Mouse (Mus musculus) T-helper 2 cell (primary cell): Measurements from ENCODE around the gene Tnnc2.

ENCODE experiments used
- in situ Hi-C: fragments of 300-600 bp; cut with MboI, MseI; formaldehyde crosslinking; loops from one replicate; pipeline ENCODE4 v1.15.1; 2025; ENCODE audit warnings: high pct_unique_total_duplicates

Gene Tnnc2

GRCm38 (mm10) chr2:164779481-164780086, at the start of gene Tnnc2:
Tnnc2 (minus strand) TSS chr2:164779967.
- in situ Hi-C loops, result no loop called here

DNA sequence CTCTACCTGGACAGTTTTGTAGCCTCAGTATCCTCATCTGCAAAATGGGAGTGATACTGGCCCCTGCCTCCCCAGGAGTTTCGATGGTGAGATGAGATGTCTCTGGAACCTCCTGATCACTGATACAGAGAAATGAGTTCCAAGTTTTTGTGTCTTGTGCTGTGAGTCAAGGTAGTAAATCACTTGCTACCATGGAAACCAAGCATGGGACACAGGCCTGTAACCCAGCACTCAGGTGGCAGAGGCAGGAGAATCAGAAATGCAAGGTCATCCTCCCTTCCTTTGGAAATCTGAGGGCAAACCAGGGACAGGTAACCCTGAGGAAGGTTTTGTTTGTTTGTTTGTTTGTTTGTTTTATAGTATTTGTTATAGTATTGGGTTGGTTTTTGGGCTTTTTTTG, 49.3 kb upstream of the Tnnc2 start:
- in situ Hi-C loops, result no loop called here

- in situ Hi-C loops, result no loop called here
Observed at GRCm38 (mm10) chr2:164828437-164828836, 48.7 kb upstream of the Tnnc2 start, which contains the start of gene Spata25. Spata25 (minus strand) TSS chr2:164828537.

GRCm38 (mm10) chr2:164827146-164827850, 47.5 kb upstream of the Tnnc2 start:
- in situ Hi-C loops, result no loop called here

- in situ Hi-C loops, result no loop called here
Observed at GRCm38 (mm10) chr2:164825521-164825920, 45.8 kb upstream of the Tnnc2 start.

GRCm38 (mm10) chr2:164823969-164824368, 44.2 kb upstream of the Tnnc2 start:
- in situ Hi-C loops, result no loop called here

DNA sequence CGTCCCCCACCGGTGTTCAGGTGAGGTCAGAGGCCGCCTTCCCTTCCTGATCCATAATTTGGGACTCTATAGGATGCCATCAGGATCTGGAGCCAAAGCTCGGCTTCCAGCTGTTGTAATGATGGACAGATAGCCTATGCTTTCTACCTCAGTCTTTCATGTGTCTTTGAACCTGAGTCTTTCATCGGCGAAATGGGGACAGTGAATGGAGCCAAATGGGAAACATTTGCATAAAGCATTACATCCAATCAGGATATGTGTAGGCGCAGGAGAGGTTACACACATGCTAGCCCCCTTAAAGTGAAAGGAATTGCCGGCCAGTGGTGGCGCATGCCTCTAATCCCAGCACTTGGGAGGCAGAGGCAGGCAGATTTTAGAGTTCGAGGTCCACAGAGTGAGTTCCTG, 43.4 kb upstream of the Tnnc2 start:
- in situ Hi-C loops, result no loop called here

DNA sequence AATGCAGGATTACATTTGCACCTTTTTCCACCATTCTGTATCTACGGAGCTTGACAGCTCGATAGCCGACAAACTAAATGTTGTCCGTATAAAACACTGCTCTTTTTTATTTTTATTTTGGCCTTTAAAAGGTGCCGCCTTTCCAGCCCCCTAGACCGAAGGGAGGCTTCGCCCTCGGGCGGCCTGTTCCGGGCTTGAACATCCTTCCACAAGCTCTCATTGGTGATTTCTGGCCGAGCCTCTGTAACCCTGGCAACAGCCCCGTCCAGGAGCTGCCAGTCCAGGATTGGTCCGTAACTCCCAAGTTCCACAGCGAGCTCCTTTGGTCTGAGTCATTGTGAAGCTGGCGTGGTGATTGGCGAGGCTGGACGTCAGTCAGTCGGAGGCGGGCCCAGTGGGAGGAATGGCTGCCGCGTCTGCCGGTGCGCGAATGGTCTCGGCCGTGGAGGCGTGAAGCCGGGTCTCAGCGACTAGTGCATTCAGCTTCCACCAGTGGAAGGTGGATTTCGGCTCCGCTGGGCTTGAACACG, 42.9 kb upstream of the Tnnc2 start, which contains the start of gene Zswim1:
Zswim1 (plus strand) TSS at position 51 of the 530 bp plus-strand sequence.
- in situ Hi-C loops, result no loop called here

DNA sequence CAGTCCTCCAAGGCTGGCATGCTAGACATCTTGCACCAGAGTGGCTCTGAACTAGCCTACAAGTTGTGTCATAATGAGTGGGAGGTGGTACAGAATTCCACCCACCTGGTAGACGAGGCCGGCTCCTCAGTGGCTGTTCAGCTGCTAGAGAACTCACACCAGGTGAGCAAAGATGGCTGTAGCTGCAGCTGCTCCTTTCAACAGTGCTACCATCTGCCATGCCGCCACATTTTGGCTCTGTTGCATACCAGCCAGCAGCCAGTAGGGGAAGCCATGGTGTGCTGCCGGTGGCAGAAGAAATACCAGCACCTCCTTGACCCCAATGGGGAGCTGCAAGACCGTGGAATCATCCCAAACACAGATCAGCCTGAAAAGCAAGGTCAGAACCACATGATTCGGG, 41.3 kb upstream of the Tnnc2 start:
- in situ Hi-C loops, result no loop called here

DNA sequence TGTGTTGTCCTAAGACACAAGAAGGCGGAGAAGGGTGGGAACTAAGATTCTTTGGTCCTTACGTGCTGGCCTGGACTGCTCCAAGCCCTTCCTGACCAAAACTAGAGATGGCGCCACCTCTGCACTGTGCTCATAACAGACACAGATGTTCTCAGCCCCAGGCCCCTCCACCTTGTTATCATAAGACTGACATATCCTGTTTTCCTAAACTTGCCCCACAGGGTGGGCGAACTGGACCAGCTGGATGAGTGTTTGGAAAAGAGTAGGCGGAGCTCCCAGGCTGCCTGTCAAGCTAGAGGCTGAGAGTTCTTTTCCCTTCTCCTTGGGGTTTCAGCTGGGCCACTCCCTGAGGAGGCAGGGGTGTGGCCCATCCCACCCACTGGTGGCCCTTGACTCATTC, 37.9 kb upstream of the Tnnc2 start:
- in situ Hi-C loops, result no loop called here

- in situ Hi-C loops, result no loop called here
Observed at GRCm38 (mm10) chr2:164817206-164817605, 37.4 kb upstream of the Tnnc2 start.

DNA sequence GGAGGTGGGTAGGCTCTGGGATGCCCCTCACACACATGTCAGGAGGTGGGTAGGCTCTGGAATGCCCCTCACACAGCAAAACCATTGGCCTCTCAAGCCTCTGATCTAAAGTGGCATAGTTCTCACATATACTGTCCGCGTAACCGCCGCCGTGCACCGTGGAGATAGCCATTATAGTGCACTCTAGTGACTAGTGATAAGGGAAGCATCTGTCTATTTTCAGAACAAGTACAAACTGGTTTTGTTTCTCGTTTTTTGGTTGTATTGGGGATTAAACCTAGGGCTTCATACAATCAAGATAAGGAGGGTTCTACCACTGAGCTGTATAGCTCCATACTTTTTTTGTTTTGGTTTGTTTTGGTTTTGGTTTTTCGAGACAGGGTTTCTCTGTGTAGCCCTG, 36.1 kb upstream of the Tnnc2 start:
- in situ Hi-C loops, result no loop called here

GRCm38 (mm10) chr2:164815348-164815747, 35.6 kb upstream of the Tnnc2 start:
- in situ Hi-C loops, result no loop called here

DNA sequence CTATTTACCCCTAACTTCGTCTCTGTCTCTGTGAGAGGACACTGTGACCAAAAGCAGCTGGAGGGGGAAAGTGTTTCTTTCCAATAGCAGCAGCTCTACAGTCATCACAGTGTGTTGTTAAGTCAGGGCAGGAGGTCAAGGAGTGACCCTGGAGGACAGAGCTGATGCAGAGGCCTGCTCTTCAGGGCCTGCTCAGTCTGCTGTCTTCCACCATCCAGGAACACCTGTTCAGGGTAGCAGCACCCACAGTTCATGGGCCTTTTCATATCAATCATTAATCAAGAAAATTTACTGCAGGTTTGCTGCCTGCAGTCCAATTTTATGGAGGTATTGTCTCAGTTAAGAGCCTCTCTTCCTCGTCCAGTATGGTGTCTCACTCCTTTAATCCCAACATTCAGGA, 33.8 kb upstream of the Tnnc2 start:
- in situ Hi-C loops, result no loop called here

- in situ Hi-C loops, result no loop called here
Observed at GRCm38 (mm10) chr2:164806614-164807013, 26.8 kb upstream of the Tnnc2 start.

- in situ Hi-C loops, result no loop called here
Observed at GRCm38 (mm10) chr2:164805332-164805718, 25.6 kb upstream of the Tnnc2 start.

DNA sequence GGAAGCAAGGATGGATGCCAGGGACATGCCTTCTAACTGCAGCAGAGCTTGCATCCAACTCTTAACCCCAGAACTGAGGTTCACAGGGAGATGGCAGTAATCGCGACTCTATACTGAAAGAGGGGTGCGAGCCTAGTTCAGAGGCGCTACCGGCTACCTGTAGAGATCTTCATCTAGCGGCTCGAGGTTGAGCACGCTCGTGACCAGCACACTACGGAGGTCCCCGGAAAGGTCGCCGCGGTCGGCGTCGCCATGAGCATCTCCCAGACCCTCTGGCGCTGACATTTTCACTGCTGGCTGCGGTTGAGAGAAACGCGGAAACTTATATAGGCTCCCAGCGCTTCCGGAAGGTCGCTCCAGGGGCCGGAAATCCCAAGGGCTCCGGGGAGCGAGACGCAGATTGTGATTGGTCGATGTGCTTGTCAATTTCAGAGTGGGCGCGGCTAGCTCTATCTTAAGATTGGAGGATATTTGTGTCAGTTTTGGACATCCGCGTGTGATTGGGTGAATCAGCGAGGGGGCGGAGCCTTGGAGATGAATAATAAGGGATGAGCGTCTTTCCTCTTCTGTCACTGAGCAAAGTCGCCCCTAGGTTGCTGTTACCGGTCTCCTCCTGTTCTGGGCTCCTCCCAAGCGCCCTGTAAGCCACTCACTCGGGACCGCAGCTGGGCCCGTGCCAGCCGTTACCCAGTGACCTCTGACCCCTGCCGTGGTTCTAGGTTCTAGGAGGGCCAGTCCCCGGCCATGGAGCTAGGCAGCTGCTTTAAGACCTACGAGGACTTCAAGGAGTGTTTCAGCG, 25.0 kb upstream of the Tnnc2 start, which contains the start of the genes Acot8 and Zswim3:
Acot8 (minus strand) TSS at position 350 of the 799 bp plus-strand sequence.
Zswim3 (plus strand) TSS at position 566 of the 799 bp plus-strand sequence.
- in situ Hi-C loops, result no loop called here

- in situ Hi-C loops, result no loop called here
Observed at GRCm38 (mm10) chr2:164803921-164804313, 24.1 kb upstream of the Tnnc2 start.

GRCm38 (mm10) chr2:164803201-164803920, 23.6 kb upstream of the Tnnc2 start:
- in situ Hi-C loops, result no loop called here

DNA sequence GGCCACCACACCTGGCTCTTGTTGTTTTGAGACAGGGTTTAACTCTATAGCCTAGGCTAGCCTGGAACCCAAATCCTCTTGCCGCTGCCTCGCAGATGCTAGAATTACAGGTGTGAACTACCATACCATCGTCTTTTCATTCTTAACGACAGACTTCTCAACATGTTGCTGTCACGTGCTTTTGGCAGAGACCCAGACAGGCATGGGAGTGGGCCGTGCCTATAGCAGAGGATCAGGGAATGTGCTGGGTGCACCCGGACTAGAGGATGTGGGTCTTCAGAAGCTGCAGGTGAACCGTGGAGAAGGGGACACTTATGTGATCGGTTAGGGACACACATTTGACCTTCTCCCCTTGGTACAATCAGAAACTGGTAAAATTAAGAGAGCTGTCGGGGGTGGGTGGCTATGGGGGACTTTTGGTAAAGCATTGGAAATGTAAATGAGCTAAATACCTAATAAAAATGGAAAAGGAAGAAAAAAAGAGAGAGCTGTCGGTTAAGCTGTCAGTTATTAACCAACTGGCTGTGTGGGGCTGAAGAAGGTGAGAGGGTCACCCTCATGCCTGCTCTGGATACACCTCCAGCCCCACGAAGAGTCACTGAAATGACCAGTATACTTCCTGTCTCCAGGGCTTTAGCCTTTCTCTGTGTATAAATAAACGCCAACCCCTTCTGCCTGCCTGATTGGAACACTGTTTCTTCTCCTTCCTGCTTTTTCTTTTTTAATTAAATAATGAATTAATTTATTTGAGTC, 20.7 kb upstream of the Tnnc2 start:
- in situ Hi-C loops, result no loop called here

DNA sequence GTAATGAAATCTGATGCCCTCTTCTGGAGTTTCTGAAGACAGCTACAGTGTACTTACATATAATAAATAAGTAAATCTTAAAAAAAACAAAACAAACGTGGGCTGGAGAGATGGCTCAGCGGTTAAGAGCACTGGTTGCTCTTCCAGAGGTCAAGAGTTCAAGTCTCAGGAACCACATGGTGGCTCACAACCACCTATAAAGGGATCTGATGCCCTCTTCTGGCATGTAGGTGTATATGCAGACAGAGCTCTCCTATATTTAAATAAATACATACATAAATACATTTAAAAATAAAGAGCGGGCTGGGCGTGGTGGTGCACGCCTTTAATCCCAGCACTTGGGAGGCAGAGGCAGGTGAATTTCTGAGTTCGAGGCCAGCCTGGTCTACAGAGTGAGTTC, 18.8 kb upstream of the Tnnc2 start:
- in situ Hi-C loops, result loop anchor here (10.0 kb wide), 1 partner anchor 516 kb away; no protein-coding TSS in a partner anchor
